Mouse (Mus musculus) monocyte, adult 5-6 weeks (primary cell): ENCODE data around the gene Olfr544. TPM values are rescaled to one million over a fixed set of nuclear protein-coding genes. Genes with fewer than 3 reads are reported as not detected.
"Not testable (repeated sequence)": the region's sequence is repeated elsewhere in the genome, so short reads cannot be mapped to it uniquely, and the experiment has no call there.

Source experiments
- ATAC-seq: fragments of 153-309, 156-312 bp; replicated peaks from 2 replicates; pipeline ENCODE4 v1.8.0; 2017; ENCODE audit warnings: mild to moderate bottlenecking; ENCODE audit not compliant: low TSS enrichment, insufficient number of reproducible peaks, severe bottlenecking, poor library complexity, low FRiP score
- total RNA-seq: library from RNA; stranded (forward); fragments of 200-1000, 200-491, 200-594 nt; gene quantifications from 3 replicates; pipeline ENCODE4 v1.2.3, GENCODE M21; 2017

Olfr544 gene
- not detected in 3 replicates for total RNA-seq

DNA sequence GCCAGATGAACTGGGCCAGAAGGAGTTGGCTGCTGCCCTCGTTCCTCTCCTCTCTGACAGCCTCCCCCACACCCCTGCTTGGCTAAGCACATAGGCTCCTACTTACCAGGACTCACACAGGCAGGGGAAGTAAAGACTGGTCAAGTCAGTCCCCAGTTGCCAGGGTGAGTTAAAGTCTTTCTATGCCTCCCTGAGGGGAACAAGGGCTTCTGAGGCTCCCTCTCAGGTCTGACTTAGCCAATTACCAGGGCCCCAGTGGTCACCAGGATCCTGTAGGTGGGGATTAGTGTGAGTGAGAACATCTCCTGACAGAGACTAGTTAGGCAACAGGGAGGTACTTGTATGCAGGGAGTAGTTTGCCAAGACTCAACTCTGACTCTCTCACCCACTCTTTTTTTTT is at the start of gene Olfr544:
Olfr544 (minus strand) TSS at position 153 of the 400 bp plus-strand sequence.
- ATAC-seq = no peak

- no peak for ATAC-seq
Measured at GRCm38 (mm10) chr7:102534449-102534848, 46.3 kb upstream of the Olfr544 start, which contains the start of gene Olfr547. Gene Olfr547 (plus strand): TSS chr7:102534749.

DNA sequence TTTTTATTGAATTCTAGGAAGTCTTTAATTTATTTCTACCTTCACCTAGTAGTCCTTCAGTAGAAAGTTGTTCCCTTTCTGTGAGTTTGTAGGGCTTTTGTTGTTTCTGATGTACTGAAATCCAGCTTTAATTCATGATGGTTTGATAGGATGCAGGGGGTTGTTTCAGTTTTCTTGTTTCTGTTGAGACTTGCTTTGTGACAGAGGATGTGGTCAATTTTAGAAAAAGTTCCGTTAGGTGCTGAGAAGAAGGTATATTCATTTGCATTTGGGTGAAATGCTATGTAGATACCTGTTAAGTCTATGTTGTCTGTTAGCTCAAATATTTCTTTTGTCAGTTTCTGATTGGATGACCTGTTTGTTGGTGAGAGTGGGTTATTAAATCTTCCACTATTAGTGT is 40.9 kb upstream of the Olfr544 start:
- ATAC-seq = no peak

DNA sequence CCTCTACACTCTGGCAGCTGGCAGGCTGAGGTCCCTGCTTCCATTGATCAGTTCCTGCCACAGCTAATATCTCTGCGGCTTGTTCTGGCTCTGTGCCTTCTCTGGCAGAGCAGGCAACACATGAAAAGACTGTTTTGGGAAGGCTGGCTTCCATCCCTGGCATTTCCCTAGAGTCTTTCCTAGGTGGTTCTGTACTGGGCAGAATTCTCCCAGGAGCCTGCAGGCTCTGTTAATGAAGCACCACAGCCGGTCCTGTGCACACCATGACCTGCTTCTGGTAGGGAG is 28.9 kb upstream of the Olfr544 start:
- ATAC-seq = no peak

GRCm38 (mm10) chr7:102516261-102517050 is 28.3 kb upstream of the Olfr544 start:
- ATAC-seq = no peak

DNA sequence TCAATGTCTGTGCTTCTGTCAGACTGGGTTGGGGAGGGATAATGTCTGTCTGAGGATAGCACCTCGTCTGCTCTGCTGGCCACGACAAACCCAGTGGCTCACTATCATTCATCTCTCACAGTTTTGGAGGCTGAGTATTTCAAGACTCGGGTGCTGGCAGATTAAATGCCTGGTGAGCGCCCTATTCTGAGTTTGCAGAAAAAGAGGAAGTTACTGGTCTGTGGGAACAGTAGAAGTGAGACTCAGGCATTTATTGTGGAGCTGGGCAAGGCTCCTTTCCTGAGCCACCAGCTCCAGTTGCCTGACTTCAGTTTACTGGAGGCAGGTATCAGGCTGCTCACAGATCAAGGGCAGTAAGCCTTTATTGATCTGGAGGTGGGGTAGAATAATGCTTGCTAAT is 26.0 kb upstream of the Olfr544 start:
- ATAC-seq = no peak

- peak; percentile 60 for ATAC-seq
Measured at GRCm38 (mm10) chr7:102512814-102513435, 24.8 kb upstream of the Olfr544 start.

DNA sequence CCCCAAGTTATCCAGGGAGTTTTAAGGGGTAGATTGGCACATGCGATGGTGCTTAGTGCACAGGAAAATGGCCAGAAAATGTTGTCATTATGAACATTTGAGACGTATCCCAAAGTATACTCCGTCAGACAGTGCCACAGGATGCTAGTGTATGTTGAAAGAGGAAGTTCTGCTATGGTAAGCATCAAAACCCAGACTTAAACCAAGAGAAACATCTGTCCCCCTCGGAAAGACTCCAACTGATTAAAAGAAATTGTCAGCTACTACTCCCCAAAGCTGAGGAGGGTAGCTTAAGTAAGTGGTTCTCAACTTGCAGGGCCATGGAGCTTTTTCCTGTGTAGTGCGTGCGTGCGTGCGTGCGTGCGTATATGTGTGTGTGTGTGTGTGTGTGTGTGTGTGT is 23.8 kb upstream of the Olfr544 start:
- no peak for ATAC-seq

DNA sequence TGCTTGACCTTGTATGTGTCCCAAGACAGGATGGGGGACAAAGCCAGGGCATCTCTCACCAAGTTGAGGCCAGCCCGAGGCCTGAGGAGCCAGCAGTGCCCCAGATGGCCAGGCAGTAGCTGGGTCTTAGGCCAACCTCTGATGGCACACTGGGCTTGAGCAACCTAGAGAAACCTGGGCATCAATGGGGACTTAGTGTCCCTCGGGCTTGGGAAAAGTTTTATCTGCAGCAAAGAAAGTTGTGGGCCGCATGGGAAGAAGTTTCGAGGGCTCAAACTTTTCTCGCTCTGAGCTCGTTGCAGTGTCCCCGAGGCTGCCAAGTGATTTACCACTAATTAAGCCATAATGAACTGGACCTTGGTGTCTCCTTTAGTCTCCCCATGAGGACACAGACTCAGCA is 21.6 kb upstream of the Olfr544 start:
- ATAC-seq = no peak

DNA sequence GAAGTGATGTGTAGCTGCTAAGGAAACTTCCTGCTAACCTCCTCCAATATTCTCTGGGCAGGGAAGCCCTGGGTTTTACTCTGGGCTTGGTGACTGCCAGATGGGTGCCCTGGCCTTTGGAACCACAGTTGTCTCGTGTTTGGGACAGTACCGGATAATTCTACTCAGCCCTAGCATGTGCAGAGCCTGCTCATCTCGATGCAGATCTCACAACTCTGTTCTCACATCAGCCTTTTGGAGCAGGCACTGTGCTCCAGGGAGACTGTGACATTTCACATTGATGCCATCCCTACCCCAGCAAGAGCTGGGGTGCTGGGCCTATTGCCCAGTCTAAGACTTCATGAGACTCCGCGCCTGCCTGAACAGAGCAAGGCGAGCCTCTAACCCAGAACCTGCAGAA is 20.6 kb upstream of the Olfr544 start:
- ATAC-seq = no peak

DNA sequence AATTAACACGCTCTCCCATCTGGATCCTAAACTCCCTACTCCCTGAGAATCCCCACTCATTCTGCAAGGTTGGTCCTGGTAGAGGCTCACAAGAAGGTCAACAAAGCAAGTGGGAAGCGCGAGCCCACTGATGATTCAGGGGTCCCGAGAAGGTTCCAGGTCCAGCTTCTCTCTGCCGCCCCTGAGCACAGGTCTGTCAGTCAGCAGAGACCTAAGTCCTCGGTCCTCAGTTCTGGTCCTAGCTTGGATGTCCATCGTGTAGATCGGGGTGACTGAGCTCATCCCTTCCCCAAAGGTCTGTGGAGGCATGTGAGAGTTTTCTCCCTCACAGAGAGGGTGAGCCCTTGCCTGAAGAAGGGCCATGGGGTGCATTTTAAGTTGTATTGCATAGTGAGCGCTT is 20.0 kb upstream of the Olfr544 start:
- no peak for ATAC-seq

DNA sequence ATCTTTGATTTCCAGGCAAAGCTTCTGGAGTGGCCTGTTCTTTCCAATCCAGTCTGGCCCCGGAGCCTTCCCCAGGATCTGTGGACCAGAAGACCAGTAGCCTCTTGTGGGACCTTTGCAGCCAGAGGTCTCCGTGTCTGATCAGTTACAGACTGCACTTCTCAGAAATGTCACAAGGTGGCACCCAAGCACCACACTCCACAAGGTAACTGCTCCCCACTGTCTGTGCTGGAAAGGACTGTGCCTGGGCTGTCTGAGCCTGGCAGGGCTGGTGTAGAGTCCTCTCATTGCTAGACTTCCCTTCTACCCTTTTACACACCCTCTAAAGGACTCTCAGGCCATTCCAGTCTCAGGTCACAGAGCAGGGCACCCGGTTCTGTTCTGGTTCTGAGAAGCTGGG is 18.7 kb upstream of the Olfr544 start:
- ATAC-seq = 0 out of 2 replicates have a peak, but pooled peaks have one; percentile 49

DNA sequence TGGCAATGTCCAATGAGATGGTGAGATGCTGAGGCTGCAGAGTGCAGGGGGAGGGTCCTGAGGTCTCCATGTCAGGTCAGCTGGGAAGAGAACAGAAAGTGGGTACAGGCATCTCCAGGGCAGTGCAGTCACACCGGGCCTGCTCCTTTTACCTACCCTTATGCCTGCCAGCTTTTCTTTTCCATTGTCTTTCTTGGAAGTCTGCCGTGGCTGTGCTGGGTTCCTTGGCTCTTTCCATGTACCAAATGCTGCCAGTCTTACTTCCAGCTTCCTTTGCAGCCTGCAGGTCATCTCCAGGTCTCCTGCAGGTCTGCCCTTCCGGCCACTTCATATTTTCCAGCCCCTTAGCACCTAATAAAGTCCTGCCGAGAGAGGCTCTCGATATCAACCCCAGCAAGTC is 13.9 kb upstream of the Olfr544 start:
- no peak for ATAC-seq

GRCm38 (mm10) chr7:102499473-102499872 is 11.4 kb upstream of the Olfr544 start, which contains the start of gene Olfr545:
Gene Olfr545 (minus strand): TSS chr7:102499573.
- no peak for ATAC-seq

DNA sequence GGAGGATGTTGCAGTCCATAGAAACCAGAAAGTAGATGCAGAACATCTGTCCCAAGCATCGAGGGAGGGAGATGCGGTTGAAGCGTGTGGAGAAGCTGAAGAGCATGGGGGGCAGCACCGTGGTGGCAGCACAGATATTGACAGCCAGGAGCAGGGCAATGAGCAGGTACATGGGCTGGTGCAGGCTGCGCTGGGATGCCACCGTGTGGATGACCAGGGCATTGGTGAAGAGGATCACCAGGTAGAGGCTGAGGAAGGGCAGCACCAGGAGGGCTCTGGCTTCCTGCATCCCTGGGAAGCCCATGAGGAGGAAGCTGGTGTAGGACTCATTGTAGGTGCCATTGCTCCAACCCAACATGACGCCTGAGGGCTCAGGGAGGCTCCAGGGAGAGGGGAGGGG is 6.3 kb upstream of the Olfr544 start:
- ATAC-seq = 0 out of 2 replicates have a peak, but pooled peaks have one; percentile 50

DNA sequence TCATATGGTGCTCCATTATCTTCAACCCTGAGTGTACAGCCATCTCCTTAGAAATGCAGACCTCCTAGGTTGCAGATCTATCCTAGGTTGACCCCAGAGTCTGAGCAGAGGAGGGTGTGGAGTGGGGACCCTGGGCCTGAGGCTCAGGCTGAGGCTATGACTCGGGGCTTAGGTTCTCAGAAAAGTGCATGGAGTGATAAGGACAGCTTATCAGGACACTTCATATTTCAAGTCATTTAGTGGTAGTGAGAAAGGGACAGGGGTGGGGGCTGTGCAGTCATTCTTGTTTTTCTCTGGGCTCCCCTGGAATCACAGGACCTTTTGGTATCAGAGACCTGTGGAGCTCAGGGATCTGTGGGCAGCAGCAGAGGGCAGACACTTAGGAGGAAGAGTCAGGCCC is 2.0 kb downstream of the Olfr544 start:
- no peak for ATAC-seq

DNA sequence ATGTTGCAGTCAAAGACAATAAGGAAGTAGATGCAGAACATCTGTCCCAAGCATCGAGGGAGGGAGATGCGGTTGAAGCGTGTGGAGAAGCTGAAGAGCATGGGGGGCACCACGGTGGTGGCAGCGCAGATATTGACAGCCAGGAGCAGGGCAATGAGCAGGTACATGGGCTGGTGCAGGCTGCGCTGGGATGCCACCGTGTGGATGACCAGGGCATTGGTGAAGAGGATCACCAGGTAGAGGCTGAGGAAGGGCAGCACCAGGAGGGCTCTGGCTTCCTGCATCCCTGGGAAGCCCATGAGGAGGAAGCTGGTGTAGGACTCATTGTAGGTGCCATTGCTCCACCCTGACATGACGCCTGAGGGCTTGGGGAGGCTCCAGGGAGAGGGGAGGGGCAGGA is 3.3 kb downstream of the Olfr544 start:
- ATAC-seq = not testable (repeated sequence)

- no peak for ATAC-seq
Measured at GRCm38 (mm10) chr7:102483665-102484064, 4.4 kb downstream of the Olfr544 start.

- ATAC-seq = no peak
Measured at GRCm38 (mm10) chr7:102481579-102481978, 6.5 kb downstream of the Olfr544 start, which contains the start of gene Olfr543. Gene Olfr543 (minus strand): TSS chr7:102481679.

- no peak for ATAC-seq
Measured at GRCm38 (mm10) chr7:102480821-102481220, 7.3 kb downstream of the Olfr544 start.
